Mouse (Mus musculus): ENCODE measurements around the gene Slc8a3.

GRCm38 (mm10) chr12:81331046-81331638, 1.8 kb downstream of the Slc8a3 start:
- TF ChIP-seq ZC3H11A (IDR thresholded peaks at IDR 0.05; ENCODE audit: borderline replicate concordance, low read depth, low read length): no peak
- TF ChIP-seq ZNF384 (IDR thresholded peaks at IDR 0.05; ENCODE audit: low read depth, low read length): no peak
- TF ChIP-seq HCFC1 (IDR thresholded peaks at IDR 0.05; ENCODE audit: borderline replicate concordance, insufficient read depth, low read length): no peak
- no peak for TF ChIP-seq MAFK (IDR thresholded peaks at IDR 0.05; ENCODE audit: insufficient read depth, low read depth, low read length)
- TF ChIP-seq CHD2 (IDR thresholded peaks at IDR 0.05; ENCODE audit: low read depth, low read length): no peak
